Mouse (Mus musculus): ENCODE measurements around the gene Cxcl15.
"Not testable (repeated sequence)": the region's sequence is repeated elsewhere in the genome, so short reads cannot be mapped to it uniquely, and the experiment has no call there.

DNA sequence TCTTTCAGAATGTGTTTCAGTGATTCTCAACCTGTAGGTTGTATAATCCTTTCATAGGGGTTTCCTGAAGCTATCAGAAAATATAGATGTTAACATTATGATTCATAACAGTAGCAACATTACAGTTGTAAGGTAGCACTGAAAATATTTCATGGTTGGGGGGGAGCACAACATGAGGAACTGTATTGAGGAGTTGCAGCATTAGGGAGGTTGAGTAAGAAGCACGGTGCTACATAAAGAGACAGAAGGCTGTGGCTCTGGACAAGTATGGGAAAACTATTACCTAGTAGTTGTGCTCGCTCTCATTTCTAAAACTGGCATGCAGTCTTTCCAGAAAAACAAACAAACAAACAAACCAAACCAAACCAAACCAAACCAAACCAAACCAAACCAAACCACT is 1.1 kb downstream of the Cxcl15 start:
- TF ChIP-seq CTCF, EP300 (IDR thresholded peaks at IDR 0.05; ENCODE audit: low read depth): not testable (repeated sequence)
